Mouse (Mus musculus) limb, embryonic 14.5 days (tissue): Measurements from ENCODE around the gene Slc22a20. TPM values are rescaled to one million over a fixed set of nuclear protein-coding genes. Genes with fewer than 3 reads are reported as not detected.
A peak's percentile ranks its signal among the peaks of the same experiment; 100 is the strongest.

Source experiments
- ATAC-seq: fragments of 200-750 bp; cut with Nextera tagmentation; 2 replicates; pipeline ENCODE4 v1.8.0; 2017; ENCODE audit warnings: low read depth, moderate number of reproducible peaks, moderate TSS enrichment; ENCODE audit not compliant: low FRiP score
- DNase-seq: peaks from one replicate; pipeline ENCODE4 v3.0.0-alpha.2; 2015; ENCODE audit warnings: low spot score
- H3K27ac ChIP-seq: fragments of 300-500 bp; sonication (generic); replicated peaks from 2 replicates; pipeline ENCODE4 v1.5.1; 2014; ENCODE audit warnings: low read depth, mild to moderate bottlenecking, low read length, moderate library complexity, mixed read lengths
- H3K27me3 ChIP-seq: fragments of 300-500 bp; sonication (generic); 2 replicates; pipeline ENCODE4 v1.6.1; 2014; ENCODE audit warnings: low read length, mixed read lengths; ENCODE audit not compliant: control insufficient read depth, insufficient read depth
- H3K36me3 ChIP-seq: fragments of 300-500 bp; sonication (generic); 2 replicates; pipeline ENCODE4 v1.6.1; 2014; ENCODE audit warnings: mild to moderate bottlenecking, low read length, moderate library complexity, mixed read lengths; ENCODE audit not compliant: control insufficient read depth, insufficient read depth
- H3K4me1 ChIP-seq: fragments of 300-500 bp; sonication (generic); 2 replicates; pipeline ENCODE4 v1.6.1; 2014; ENCODE audit warnings: antibody characterized with exemption, low read length, mixed read lengths; ENCODE audit not compliant: control insufficient read depth, insufficient read depth
- H3K4me2 ChIP-seq: fragments of 300-500 bp; sonication (generic); replicated peaks from 2 replicates; pipeline ENCODE4 v1.6.1; 2014; ENCODE audit warnings: low read depth, mild to moderate bottlenecking, low read length, moderate library complexity; ENCODE audit not compliant: severe bottlenecking
- H3K4me3 ChIP-seq: fragments of 300-500 bp; sonication (generic); replicated peaks from 2 replicates; pipeline ENCODE4 v1.5.1; 2014; ENCODE audit warnings: low read length
- H3K9ac ChIP-seq: fragments of 300-500 bp; sonication (generic); 2 replicates; pipeline ENCODE4 v1.6.1; 2014; ENCODE audit warnings: mild to moderate bottlenecking, low read depth, low read length, moderate library complexity; ENCODE audit not compliant: severe bottlenecking
- H3K9me3 ChIP-seq: fragments of 300-500 bp; sonication (generic); 2 replicates; pipeline ENCODE4 v1.6.1; 2016; ENCODE audit warnings: low read length; ENCODE audit not compliant: control insufficient read depth
- POLR2A ChIP-seq: fragments of 200-500 bp; IDR thresholded peaks from 2 replicates; pipeline ENCODE4 v1.8.0; 2012; ENCODE audit warnings: inconsistent platforms, mild to moderate bottlenecking, moderate library complexity, borderline replicate concordance; ENCODE audit not compliant: insufficient read depth, insufficient read length; ENCODE audit errors: extremely low read depth
- WGBS: fragments of 180-500 bp; shearing (Covaris S2); extraction: QIAGEN DNeasy Blood & Tissue Kit; methylation state at CpG from one replicate; pipeline ENCODE4 v1.1.7; 2014; 5-methylcytosine and 5-hydroxymethylcytosine counted together
- polyA plus RNA-seq, 2 experiments: library from polyadenylated mRNA; depleted of rRNA in 1 of 2; stranded (reverse) in 1 of 2; unstranded in 1 of 2; fragments of >200 nt; fragmentation: Nextera tagmentation in 1 of 2; extraction: Ambion mirVana in 1 of 2; gene quantifications; 2 replicates each; pipeline versions ENCODE4 v1.2.1 to v1.2.3; 2012 to 2014

Gene Slc22a20
- polyA plus RNA-seq, 2 experiments: not detected

DNA sequence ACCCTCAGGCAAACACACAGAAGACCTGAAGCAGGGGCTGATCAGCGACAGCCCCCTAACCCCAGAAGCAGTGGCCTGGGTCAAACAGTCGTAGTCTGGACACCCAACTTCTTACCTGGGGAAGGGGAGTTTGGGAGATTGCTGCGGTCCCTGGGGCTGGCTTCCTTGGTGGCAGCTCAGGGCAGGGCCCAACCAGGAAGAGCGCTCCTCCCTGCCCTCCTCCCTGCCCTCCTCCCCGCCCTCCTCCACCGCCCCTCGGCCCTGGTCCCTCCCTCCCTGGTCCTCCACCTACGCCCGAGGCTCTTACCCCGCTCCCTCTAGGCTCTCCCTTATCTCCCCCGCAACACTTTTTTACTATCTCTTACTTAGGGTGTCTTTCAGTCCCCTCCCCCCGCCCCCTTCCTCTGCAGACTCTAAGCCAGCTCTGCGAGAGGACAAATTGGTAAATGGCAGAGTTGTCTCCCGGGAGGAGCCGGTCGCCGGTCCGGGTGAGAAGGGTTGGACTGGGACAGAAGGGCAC lies 29.1 kb upstream of the Slc22a20 start:
- ATAC-seq (peak; percentile 33), DNase-seq (peak; percentile 34)
- no peak for TF ChIP-seq POLR2A
- Histone ChIP-seq H3K4me3 (peak overlapping the region; percentile 59), H3K9me3 (no peaks in the 10 kb centered on the region), H3K27me3 (no peaks in the 10 kb centered on the region), H3K4me2 (peak overlapping the region; percentile 87), H3K36me3 (0 out of 2 replicates have a peak, but pooled peaks cover 3% of the 10 kb centered on the region), H3K27ac (0 out of 2 replicates have a peak overlapping the region, but pooled peaks have one; percentile 13), H3K4me1 (peaks cover 8% of the 10 kb centered on the region; the same call in 1 of the 2 replicates), H3K9ac (peak overlapping the region; percentile 68)
- 2% methylated on average over 16 of the region's 18 CpGs for whole genome bisulfite sequencing

GRCm38 (mm10) chr19:6013691-6014090 lies 27.7 kb upstream of the Slc22a20 start:
- ATAC-seq: no peak
- no peak overlapping the region for H3K27ac ChIP-seq
- H3K4me2 ChIP-seq: no peak overlapping the region
- no peaks in the 10 kb centered on the region for H3K9me3 ChIP-seq
- no peaks in the 10 kb centered on the region for H3K27me3 ChIP-seq
- no peak for TF ChIP-seq POLR2A
- peaks cover 3% of the 10 kb centered on the region; the same call in 1 of the 2 replicates for H3K36me3 ChIP-seq
- DNase-seq: no peak
- H3K4me1 ChIP-seq: peaks cover 8% of the 10 kb centered on the region; the same call in 1 of the 2 replicates
- no peak overlapping the region for H3K9ac ChIP-seq
- 89% methylated on average over 10 of the region's 10 CpGs for WGBS
- no peak overlapping the region for H3K4me3 ChIP-seq

DNA sequence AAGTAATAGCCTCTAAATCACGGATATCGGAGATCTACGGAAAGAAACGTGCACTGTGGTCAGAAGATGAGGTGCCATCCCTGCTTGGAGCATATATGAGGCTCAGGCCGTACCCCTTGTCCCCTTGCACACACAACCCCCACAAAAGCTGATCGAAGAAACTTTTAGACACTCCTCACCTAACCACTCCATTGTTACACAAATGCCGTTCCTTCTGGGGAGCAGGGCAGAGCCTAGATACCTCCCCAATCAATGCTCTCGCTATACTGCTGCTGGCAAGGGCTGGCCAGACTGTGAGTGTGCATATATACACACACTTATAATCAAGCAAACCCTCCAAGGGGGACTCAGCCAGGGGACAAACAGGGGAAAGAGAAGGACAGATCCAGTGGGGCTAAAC lies 23.2 kb upstream of the Slc22a20 start:
- no peak overlapping the region for H3K4me2 ChIP-seq
- DNase-seq (no peak), ATAC-seq (no peak)
- H3K27me3 ChIP-seq: no peaks in the 10 kb centered on the region
- H3K27ac ChIP-seq: no peak overlapping the region
- TF ChIP-seq POLR2A: no peak
- H3K4me3 ChIP-seq: no peak overlapping the region
- H3K36me3 ChIP-seq: peaks cover 3% of the 10 kb centered on the region; the same call in 1 of the 2 replicates
- H3K9me3 ChIP-seq: no peaks in the 10 kb centered on the region
- 77% methylated on average over 8 of the region's 8 CpGs for WGBS
- no peaks in the 10 kb centered on the region for H3K4me1 ChIP-seq
- no peak overlapping the region for H3K9ac ChIP-seq

DNA sequence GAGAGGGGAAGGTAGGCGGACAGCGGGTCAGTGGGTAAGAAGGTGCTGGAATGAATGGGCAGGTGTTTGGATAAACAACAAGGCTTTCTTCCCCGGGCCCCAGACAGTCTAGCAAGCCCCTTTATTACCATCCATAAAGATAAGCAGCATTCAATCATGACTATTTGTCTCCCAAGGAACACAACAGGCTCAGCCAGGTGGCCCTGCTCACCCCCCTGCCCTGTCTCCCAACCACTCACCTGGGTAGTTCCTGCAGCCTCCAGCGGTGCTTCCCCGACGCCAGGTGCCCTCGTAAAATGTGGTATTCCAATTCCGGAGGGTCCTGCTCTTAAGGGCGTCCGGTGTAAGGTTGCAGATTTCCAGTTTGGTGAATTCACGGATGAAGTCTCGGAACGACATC lies 21.1 kb upstream of the Slc22a20 start:
- Histone ChIP-seq H3K9ac (no peak overlapping the region), H3K9me3 (no peaks in the 10 kb centered on the region), H3K4me2 (no peak overlapping the region), H3K4me1 (no peaks in the 10 kb centered on the region), H3K36me3 (peaks cover 3% of the 10 kb centered on the region; the same call in 1 of the 2 replicates), H3K4me3 (no peak overlapping the region), H3K27me3 (no peaks in the 10 kb centered on the region), H3K27ac (no peak overlapping the region)
- no peak for DNase-seq
- TF ChIP-seq POLR2A: no peak
- WGBS: 25% methylated on average over 13 of the region's 13 CpGs
- ATAC-seq: no peak

DNA sequence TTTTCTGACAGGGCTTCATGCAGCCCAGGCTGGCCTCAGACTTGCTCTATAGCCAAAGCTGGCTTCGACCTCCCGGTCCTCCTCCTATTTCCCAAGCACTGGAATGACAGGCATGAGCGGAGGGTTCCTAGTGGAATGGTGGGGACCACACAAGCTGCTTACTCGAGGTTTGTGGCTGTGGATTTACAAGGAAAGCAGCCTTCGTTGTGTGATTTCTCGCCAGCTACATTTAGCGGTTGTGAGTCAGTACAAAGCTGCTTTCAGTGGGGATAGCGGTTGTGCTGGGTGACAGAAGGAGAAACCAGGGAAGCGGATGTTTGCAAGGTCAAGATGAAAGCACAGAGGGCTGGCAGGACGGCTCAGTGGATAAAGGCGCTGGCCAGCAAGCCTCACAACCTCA lies 19.6 kb upstream of the Slc22a20 start:
- no peak for ATAC-seq

More for the DNA sequence above, 19.6 kb upstream of the Slc22a20 start:
- peak; percentile 13 for DNase-seq
- Histone ChIP-seq H3K4me3 (no peak overlapping the region), H3K27ac (no peak overlapping the region), H3K4me1 (no peaks in the 10 kb centered on the region), H3K27me3 (no peaks in the 10 kb centered on the region), H3K9me3 (no peaks in the 10 kb centered on the region), H3K9ac (no peak overlapping the region), H3K4me2 (no peak overlapping the region), H3K36me3 (peaks cover 3% of the 10 kb centered on the region; the same call in 1 of the 2 replicates)
- WGBS: 58% methylated on average over 11 of the region's 11 CpGs
- no peak for TF ChIP-seq POLR2A
